Mouse (Mus musculus) lung, postnatal 10 days (tissue): ENCODE data around the gene Slc23a2.

Source experiments
- DNase-seq: peaks from one replicate; pipeline ENCODE4 v3.0.0; 2021

Slc23a2 gene

DNA sequence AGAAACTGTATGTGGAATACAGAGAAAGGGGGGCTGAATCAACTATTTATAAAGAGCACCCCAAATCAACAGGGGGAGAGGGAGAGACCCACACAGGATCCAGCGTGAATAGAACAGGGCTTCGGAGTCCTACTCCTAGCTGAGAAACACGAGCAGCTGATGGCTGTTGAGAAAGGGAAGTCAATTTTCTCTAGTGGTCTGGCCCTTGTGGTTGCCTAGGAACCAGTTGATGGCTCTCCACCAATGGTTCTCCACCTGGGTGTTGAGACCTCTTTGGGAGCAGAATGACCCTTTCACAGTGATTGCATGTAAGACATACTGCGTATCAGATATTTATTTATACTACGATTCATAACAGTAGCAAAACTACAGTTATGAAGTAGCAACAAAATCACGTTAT is 49.1 kb downstream of the Slc23a2 start:
- DNase-seq = peak; percentile 48

DNA sequence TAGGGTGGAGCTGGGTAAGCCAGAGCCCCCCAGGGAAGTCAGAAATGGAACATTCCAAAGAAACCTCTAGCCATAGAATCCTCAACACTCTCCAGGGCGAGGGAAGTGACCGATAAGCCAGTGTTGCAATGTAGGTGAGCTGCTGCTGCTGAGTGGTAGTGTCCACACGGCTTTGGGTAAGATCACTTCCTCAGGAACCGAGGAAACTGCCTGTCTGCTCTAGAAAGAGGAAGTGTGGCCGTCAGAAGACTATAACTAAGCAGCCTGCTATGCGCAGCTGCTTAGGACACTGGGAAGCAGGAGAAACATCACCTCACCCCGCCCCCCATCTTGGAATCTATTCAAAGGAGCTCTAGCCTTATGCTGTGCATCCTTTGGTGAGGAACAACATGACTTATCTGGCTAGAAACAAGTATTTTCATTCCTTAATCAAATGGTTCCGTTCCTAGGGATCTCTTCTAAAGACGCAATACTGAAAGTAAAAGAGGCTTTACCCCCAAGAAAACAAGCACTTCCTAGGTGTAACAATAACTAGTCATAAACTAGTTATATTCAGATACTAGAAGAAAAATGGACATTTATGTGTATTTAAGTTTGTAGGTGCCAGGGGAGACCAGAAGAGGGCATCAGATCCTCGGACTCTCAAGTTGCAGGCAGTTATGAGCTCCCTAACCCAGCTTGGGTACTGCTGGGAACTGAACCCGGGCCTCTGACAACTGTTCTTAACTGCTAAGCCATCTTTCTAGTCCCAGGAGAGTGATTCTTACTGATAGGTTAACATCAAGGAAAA is 50.3 kb downstream of the Slc23a2 start:
- peak; percentile 47 for DNase-seq

DNA sequence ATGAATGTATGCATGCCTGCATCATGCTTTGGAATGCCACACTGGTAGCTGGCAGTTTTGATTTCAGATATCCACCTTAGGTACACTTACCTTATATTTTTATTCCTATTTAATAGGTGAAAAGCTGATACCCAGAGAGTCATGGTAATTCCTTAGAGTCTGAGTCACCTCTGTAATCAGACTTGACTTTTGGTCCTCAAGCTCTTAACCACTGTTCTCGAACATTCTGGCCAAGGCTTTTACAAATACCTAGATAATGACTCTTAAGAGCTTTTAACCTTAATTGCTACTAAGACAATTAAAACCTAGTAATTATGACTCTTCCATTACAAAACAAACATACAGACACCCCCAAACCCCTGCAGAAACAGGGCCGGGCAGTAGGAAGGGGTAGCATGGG is 51.2 kb downstream of the Slc23a2 start:
- no peak for DNase-seq

DNA sequence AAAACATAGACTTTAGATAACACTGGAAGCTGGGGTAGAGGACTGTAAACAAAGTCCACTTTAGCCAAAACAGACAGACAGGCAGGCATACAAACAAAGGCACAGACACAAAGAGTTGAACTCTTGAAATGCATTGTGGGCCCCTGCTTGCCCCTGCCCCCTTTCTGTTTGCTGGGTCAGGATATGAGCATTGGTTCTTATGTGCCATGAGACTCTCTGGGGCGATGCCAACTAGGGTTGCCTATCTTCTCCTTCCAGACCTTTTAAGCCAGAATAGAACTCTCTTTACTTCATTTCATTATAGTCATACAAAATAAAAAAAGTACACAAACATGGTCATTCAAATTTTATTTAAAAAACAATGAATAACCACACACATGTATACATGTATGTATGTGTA is 51.6 kb downstream of the Slc23a2 start:
- no peak for DNase-seq

DNA sequence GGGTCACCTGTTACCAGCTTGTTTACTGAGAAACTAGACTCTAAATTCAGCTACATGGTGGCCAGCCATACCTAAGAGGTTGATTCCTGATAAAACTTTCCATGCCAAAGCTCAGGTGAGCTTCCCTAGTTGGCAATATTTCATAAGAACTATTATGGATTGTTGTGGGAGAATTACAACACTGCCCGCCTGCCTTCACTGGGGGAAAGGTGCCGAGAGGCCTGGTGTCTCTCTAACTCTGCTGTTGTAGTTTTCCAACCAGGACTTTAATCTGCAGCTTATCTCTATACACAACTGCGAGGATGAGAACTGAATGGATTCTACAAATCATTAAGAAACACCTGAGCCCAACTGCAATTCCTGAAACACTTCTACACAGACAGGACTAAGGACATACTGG is 52.2 kb downstream of the Slc23a2 start:
- DNase-seq = no peak

DNA sequence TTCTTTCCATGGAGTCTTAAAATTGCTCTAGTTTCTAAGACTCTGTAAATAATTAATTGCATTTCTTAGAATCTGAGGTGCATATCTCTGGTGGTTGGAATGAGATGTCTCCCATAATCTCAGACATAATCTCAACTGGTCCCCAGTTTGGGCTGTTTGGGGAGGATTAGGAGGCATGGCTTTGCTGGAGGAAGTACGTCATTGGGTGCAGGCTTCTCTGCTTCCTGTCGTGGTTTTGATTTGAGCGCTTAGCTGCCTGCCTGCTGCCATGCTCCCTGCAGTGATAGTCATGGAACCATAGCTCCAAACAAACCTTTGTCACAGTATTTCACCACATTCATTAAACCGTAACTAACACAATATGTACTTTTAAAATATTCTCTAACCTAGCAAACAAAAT is 53.2 kb downstream of the Slc23a2 start:
- no peak for DNase-seq

DNA sequence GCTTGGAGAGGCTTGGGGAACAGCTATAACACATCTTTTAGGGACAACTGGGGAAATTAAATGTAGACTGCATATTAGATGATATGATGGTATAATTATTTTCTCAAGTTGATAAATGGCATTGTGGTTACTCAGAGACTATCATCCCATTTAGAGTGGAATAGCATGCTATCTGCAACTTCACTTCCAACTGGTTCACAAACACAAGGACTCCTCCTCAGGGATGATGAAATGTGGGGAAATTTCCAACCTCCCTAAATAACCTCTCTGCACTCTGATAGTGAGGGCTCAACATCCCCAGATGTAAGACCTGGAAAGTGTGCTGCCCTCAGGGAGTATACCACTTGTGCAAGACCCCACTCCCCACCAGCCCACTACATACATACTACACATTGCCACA is 60.1 kb downstream of the Slc23a2 start:
- DNase-seq = no peak

DNA sequence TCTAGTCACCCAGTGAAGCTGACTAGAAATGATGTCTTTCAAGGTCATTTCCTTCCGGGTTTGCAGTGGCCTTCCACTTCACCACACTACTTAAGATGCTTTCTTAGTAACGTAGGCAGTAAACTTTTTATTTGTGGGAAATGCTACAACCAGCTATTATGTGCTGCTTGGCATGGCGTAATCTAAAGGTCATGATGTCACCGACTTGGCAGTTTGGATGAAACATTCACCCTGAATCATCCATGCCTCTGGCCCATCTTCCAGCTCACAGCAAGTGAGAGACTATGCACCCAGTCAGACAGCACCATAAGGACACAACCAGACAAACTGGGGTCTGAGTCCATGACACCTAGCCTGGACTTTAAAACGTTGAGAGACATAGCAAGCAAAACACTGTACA is 60.5 kb downstream of the Slc23a2 start:
- no peak for DNase-seq

DNA sequence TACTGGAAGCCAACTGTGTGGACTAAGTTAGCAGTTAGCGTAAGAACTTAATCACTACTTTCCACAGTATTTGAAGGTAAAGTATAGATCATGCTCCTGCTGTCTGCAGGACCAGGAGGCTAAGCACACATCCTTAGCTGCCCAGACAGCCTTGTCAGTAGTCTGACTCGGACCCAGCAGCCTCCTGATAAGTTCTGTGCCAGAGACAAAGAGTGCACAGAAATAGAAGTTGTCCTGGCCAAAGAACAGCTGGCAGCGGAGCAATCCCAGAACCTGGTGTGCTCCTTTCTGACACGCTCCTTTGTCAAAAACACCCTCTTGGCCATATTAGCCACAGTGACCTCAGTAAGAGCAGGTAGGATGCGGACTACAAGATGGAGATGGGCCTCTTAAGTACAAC is 65.8 kb downstream of the Slc23a2 start:
- no peak for DNase-seq

DNA sequence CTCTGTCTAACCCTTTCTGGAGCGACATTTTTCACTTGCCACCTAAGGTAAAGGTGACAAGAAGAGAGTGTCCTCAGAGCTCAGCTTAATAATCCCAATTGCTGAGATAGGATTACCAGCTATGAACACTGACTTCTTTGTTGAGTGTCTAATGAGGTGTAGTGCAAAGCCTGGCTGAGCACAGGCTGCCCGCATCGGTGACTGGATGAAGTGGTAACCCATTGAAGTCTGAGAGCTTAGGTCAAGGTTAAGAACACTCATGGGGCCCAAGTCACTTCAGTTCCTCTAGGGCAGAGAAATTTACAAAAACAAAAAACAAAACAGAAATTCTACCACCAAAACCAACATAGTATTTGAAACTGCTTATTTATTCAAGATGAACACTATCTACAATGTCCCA is 71.9 kb downstream of the Slc23a2 start:
- DNase-seq = no peak

DNA sequence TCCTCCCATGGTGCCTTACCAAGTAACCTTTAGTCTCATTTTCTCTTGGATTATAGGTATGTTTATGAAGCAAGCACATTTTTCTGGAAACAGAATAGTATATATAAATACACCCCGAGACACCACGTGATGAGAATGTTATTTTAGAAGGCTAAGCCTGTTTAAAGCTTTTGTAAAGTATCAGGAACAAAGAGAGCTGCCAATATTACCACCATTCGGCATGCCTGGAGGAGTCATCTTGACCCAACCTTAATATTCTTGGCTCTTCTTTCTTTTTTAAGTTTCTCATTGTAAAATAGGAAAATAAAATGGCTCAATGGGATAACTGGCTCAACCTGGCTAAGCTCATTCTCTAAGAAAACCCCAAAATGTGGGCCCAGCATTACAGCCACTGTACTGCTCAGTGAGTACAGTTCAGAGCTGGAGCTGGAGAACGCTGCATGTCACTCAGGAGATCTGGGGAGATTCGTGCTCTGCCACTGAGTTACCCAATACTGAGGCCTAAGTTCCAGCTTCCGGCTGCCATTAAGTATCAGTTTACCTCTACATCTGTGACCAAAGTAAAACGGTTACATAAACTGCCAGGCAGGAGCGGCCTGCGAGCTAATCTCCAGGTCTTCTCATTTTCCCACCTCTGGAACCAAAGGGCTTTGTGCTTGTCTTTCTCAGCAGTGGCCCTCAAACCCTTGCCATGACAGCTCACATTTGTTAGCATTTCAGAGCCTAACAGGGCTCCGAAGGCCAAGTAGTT is 74.7 kb downstream of the Slc23a2 start:
- DNase-seq = no peak

DNA sequence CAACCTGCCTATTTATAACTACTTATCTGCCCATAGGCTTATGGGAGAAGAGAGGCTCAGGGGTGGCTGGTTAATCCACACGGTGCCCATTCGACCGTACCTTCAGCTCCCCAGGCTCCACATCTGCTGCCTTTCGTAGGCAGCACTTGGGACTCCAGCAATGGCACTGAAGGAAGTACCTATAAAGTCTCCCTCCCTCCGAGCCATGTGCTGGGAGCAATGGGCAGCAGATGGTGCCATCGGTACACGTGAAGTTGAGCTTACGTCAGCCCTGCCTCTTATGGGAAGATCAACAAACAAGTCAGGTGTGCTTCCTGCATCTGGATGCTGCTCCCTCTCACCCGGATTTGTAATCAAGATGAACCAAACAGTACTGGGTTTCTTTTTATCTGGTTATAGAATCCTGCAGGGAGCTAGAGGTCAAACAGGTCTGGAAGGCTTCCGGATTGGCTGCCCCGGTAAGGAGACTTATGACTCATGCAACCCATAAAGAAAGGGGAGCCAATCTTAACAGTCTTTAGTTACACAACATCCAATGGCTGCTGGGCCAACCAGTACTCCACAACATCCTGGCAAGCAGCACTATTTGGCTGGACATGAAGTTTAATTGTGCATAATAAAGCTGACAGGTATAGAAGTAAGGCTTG is 80.6 kb downstream of the Slc23a2 start:
- no peak for DNase-seq

DNA sequence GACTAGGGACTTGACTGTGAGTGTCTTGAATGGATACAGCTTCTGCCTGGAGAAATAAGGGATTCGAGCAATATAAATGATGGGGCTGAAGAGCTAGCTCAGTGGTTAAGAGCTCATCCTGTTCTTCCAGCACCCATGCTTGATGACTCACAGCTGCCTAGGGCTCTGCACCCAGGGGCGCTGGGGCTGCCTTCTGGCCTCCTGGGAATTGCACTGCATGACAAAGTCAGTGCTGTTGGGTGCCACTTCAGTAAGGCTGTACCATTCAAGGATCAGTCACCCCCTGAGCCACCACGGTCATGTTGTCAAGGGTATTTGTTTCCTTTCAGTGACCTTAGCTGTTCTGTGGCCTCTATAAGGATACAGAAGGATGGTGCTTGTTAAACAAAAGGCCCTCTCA is 81.1 kb downstream of the Slc23a2 start:
- no peak for DNase-seq

DNA sequence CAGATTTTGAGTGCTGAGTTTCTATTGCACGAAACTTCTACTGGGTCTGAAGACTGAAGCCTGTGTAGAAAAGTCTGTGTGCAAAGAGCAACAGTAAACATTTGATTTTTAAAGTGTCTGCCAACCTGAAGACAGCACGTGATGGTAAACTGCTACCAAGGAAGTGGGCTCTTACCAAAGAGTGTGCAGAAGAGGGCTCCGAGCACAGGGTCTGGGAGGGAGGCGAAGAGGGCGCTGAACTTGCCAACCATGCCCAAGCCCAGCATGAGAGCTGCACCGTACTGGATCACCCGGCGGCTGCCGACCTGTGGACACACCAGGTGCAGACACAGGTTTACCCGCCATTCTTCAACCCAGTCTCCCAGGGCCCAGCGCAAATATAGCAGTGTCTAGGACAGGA is 83.0 kb downstream of the Slc23a2 start:
- DNase-seq = peak; percentile 13

DNA sequence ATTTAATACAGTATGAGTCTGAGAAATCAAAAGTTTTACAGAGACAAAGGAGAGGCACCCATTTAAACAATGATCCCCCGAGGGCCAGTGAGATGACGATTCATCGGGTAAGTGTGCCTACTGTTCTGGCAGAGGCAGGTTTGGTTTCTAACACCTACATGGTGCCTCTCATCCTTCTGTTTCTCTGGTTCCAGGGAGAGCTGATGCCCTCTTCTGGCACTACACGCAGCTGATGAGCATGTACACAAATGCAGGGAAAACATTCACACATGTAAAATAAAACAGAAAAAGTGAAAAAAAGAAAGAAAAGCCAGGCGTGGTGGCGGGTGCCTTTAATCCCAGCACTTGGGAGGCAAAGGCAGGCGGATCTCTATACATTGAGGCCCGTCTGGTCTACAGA is 85.0 kb downstream of the Slc23a2 start:
- no peak for DNase-seq

DNA sequence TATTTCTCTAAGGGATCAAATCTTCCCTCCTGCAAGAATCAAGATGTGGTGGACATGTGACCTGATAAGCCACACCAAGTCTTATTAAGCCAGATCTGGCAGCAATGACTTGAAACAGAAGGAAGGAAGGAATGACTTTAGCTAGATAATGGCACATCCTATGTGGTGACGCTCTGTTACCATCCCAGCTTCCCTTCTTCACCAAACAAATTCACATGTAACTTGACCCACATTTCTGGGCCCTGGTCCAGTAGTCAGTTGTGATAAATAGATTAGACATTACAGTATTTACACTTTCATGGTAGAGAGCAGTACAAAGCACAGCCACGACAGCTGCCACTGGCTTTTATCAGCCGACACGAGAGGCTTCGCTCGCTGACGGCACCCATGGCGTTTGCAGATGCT is 89.6 kb downstream of the Slc23a2 start:
- peak; percentile 63 for DNase-seq

DNA sequence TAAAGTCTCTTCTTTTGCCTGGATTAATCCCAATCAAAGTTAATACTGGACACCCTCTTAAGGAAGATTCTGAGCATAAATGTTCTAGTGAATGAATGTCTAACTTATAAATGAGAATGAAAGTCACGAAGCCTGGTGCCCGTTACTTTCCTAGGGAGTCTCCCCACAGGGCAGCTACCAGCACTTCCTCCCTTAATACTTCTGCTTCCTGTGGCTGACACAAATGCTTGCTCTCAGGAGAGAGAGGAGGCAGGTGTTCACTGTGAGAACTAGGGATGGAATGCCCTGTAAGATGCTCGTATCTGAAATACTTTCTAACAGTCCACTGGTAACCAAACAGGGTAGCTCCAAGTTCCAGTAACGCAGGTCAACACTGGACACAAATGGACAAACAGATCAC is 91.1 kb downstream of the Slc23a2 start:
- no peak for DNase-seq

DNA sequence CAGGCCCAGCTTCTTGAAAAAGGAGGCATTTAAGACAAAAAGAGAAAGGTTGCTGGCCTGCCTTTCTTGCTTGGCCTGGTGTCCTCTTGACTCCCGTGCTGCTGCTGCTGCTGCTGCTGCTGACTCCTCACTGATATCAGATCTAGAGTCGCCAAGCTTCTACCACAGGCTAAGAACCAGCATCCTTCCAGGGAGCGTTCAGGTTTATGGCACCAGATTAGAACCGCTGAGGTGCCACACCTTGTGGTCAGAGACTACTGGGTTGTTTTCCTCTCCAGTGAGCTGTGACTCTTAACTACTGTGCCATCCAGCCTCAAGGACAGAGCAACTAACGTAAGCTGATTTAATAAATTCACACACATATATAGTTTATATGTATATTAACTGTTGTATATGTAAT is 93.1 kb downstream of the Slc23a2 start:
- no peak for DNase-seq

DNA sequence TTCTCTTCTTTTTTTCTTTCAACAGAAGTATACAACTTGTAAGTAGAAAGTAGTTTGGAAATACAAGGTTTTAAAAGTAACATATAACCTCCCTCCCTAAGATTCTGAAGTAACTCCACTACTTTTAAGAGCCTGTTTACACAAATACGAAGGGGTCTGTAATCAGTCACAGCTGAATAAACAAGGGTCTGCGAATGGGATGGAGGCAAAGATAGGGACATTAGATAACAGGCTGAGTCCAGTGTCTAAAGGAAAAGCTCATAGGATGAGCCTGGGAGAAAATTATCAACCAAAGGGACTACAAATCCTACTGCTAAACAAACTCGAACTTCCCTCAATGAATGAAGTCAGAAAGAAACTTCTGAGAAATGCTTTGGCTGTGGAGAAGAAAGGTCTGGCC is 95.0 kb downstream of the Slc23a2 start:
- no peak for DNase-seq

DNA sequence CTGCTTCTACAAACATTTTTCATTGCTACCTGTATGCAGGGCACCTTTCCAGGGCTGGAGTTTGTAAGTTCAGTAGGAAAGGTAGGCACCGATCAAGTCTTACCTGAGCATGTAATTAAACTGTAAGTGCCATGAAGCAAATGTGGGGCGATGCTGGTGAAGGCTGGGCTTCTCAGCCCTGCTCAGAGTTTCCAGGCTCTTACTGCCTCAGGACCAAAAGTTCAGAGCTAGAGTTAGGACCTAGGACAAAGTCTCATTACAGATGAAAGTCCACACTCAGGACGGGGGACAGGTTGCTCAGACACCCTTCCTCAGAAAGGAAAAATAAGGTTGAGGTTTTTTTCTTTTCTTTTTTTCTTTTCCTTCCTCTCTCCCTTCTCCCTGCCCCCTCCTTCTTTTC is 95.4 kb downstream of the Slc23a2 start:
- DNase-seq = no peak

DNA sequence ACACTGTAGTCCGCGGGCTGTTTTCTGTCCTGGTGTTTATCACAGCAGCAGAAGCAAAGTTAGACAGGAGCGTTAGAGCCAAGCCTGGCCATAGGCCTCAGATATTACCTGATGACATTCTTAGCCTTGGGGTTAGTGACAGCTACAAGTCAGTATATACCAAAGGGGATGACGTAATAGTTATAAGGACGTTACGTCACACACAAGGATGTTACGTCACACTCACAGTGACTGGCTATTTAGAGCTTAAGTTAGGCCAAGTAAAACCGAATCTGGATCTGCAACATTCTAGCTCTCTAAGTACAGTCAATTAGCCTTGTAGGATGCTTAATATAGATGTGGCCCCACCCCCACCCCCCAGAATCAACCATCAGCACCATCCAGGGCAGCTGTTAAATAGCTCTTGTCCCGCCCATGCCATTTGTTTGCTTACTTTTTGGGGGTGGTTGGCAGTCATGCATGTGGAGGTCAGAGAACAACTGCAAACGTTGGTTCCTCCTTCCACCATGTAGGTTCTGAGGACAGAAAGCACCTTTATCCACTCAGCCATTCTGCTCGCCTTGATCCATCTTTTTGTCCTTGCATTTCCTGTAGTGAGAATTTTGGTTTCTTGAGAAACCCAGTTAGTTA is 96.7 kb downstream of the Slc23a2 start:
- no peak for DNase-seq

DNA sequence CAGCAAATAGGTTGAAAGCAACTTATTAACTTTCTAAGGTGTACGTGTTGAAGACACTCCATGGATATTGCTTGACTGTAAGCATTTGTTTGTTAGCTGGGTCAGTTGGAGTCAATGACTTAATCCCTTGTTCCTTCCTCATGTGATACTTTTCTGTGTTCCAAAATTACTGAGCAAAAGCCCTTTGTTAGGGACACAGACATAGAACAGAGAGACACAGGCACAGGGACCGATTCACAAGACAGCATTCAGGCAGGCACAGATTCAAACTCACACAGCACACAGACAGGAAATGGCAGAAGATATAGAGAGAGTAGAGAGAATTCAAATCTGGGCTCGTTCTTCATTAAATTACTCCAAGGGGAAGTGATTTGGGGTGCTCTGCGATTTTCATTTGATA is 97.5 kb downstream of the Slc23a2 start:
- DNase-seq = no peak

DNA sequence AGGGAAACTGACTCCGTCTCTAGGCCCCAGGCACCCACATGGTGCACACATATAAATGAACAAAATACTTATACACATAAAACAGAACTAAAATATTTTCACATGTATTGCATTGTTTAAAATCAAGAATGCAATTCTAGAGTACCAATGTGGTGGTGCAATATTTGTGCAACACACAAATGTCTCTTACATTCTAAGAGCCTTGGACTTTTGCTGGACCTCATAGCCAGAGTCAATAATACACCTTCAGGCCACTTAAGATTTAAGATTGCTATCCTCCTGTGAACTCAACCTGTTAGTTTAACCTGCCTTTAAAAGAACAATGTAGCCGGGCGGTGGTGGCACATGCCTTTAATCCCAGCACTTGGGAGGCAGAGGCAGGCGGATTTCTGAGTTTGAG is 98.2 kb downstream of the Slc23a2 start:
- no peak for DNase-seq
